Comparison of ENCODE assay signal across 8 mouse cellular contexts in genomic region chrX:74084946-74085498, GRCm38 (mm10). TPM values are rescaled to one million over a fixed set of nuclear protein-coding genes. Genes with fewer than 3 reads are reported as not detected.
A peak's percentile ranks its signal among the peaks of the same experiment; 100 is the strongest.
DNase-seq lines count a peak whose midpoint lies in the region; ATAC-seq and TF ChIP-seq lines count a peak whose summit lies in the region.

No protein-coding gene starts in this region.

- TF ChIP-seq CTCF in thymus, adult 2 months (IDR thresholded peaks at IDR 0.05; ENCODE audit: borderline replicate concordance, control insufficient read depth, extremely low read depth, insufficient read depth, low read length, poor library complexity) = no peak

- no peaks in the 10 kb centered on the region for H3K36me3 ChIP-seq in hindbrain, embryonic 10.5 days
- no peaks in the 10 kb centered on the region for H3K36me3 ChIP-seq in lung, embryonic 16.5 days (ENCODE audit: control insufficient read depth, insufficient read depth, low read length)
- H3K36me3 ChIP-seq in thymus, adult 2 months (ENCODE audit: control insufficient read depth, insufficient read depth, low read length) = no peaks in the 10 kb centered on the region

- H3K4me1 ChIP-seq in hindbrain, embryonic 10.5 days (replicated peaks) = peaks cover 9% of the 10 kb centered on the region; the same call in 1 of the 2 replicates
- H3K4me1 ChIP-seq in lung, embryonic 16.5 days (replicated peaks; ENCODE audit: control insufficient read depth, insufficient read depth, low read length) = no peaks in the 10 kb centered on the region; the same call in 1 of the 2 replicates
- H3K4me1 ChIP-seq in thymus, adult 2 months (replicated peaks; ENCODE audit: control insufficient read depth, insufficient read depth, low read length) = peaks cover 2% of the 10 kb centered on the region; the same call in 1 of the 2 replicates

- H3K27ac ChIP-seq in hindbrain, embryonic 10.5 days = peak overlapping the region; percentile 96
- peak overlapping the region; percentile 92 for H3K27ac ChIP-seq in lung, embryonic 16.5 days (ENCODE audit: low read length)
- peak overlapping the region; percentile 75 for H3K27ac ChIP-seq in thymus, adult 2 months (ENCODE audit: control insufficient read depth, insufficient read depth, low read length)

- H3K9me3 ChIP-seq in hindbrain, embryonic 10.5 days = 0 out of 2 replicates have a peak, but pooled peaks cover 3% of the 10 kb centered on the region
- no peaks in the 10 kb centered on the region for H3K9me3 ChIP-seq in lung, embryonic 16.5 days (ENCODE audit: control insufficient read depth, low read length)

- peak overlapping the region; percentile 80 for H3K9ac ChIP-seq in lung, embryonic 16.5 days (ENCODE audit: low read length)

- ATAC-seq in frontal cortex, adult (ENCODE audit: low TSS enrichment) = peak; percentile 76
- peak; percentile 85 for ATAC-seq in lung, embryonic 16.5 days (ENCODE audit: low read depth)

- peak overlapping the region; percentile 71 for H3K4me2 ChIP-seq in lung, embryonic 16.5 days (ENCODE audit: low read depth, low read length)

- no peak for TF ChIP-seq POLR2A in thymus, adult 2 months (IDR thresholded peaks at IDR 0.05; ENCODE audit: control insufficient read depth, extremely low read depth, insufficient read depth, low read length, poor library complexity)

- H3K27me3 ChIP-seq in hindbrain, embryonic 10.5 days (ENCODE audit: insufficient read depth, poor library complexity, severe bottlenecking) = peaks cover 9% of the 10 kb centered on the region; the same call in 1 of the 2 replicates
- H3K27me3 ChIP-seq in lung, embryonic 16.5 days (ENCODE audit: control insufficient read depth, insufficient read depth, low read depth, low read length) = no peaks in the 10 kb centered on the region
- no peaks in the 10 kb centered on the region for H3K27me3 ChIP-seq in thymus, adult 2 months (ENCODE audit: control insufficient read depth, insufficient read depth, low read length)

- peak overlapping the region; percentile 67 for H3K4me3 ChIP-seq in hindbrain, embryonic 10.5 days
- H3K4me3 ChIP-seq in lung, embryonic 16.5 days (ENCODE audit: low read length) = peak overlapping the region; percentile 65
- H3K4me3 ChIP-seq in thymus, adult 2 months (ENCODE audit: control insufficient read depth, insufficient read depth, low read length) = peak overlapping the region; percentile 87

- peak; percentile 90 for DNase-seq in Muller cell, postnatal 12 days (ENCODE audit: inconsistent ontology term)
- DNase-seq in cerebellum, adult 9-10 months = peak; percentile 90
- DNase-seq in hindbrain, embryonic 10.5 days (ENCODE audit: low spot score) = peak; percentile 81
- peak; percentile 87 for DNase-seq in layer of hippocampus, adult 9-11 months
- DNase-seq in ovary, adult 18-20 months (ENCODE audit: low spot score) = peak; percentile 70
- DNase-seq in thymus, adult 2 months = peak; percentile 73

- WGBS in hindbrain, embryonic 10.5 days = 18% methylated on average over 48 of the region's 56 CpGs
- WGBS in lung, embryonic 16.5 days = 19% methylated on average over 9 of the region's 56 CpGs
- WGBS in thymus, adult 2 months = under 1% methylated on average over 34 of the region's 56 CpGs

RNA-seq across cellular contexts. Expression of gene Opn1mw, which starts 42.2 kb away (rescaled TPM):
- not detected in 2 replicates for polyA plus RNA-seq in hindbrain, embryonic 10.5 days (2016; fragmentation: Nextera tagmentation; extraction: Ambion mirVana)
- not detected in 2 replicates for polyA plus RNA-seq in lung, embryonic 16.5 days (2015; fragmentation: Nextera tagmentation; extraction: Ambion mirVana)
- polyA plus RNA-seq in thymus, adult 2 months (2012; rRNA removed) = not detected in 2 replicates

RNA-seq across cellular contexts. Expression of gene Mecp2, which starts 50.1 kb away (rescaled TPM):
- 15.3 and 15.4 TPM in 2 replicates for polyA plus RNA-seq in hindbrain, embryonic 10.5 days (2016; fragmentation: Nextera tagmentation; extraction: Ambion mirVana)
- polyA plus RNA-seq in lung, embryonic 16.5 days (2015; fragmentation: Nextera tagmentation; extraction: Ambion mirVana) = 11.5 and 11.6 TPM in 2 replicates
- 13.7 and 14.1 TPM in 2 replicates for polyA plus RNA-seq in thymus, adult 2 months (2012; rRNA removed)

Comparison
In these comparisons a context has a peak if more than half of its experiments do, and no peak if none do; other contexts are left out.
1. Peak in every context shown above with its lines: DNase-seq, ATAC-seq, H3K4me3 ChIP-seq and H3K27ac ChIP-seq.